Mouse (Mus musculus): ENCODE measurements around the gene Abcb6. TPM values are rescaled to one million over a fixed set of nuclear protein-coding genes. Genes with fewer than 3 reads are reported as not detected.

Abcb6 gene
- polyA plus RNA-seq (2012; rRNA removed) = 34.5 and 41.1 TPM in 2 replicates

GRCm38 (mm10) chr1:75180105-75180590 lies at the start of gene Abcb6:
Gene Abcb6 (minus strand): TSS chr1:75180392.

DNA sequence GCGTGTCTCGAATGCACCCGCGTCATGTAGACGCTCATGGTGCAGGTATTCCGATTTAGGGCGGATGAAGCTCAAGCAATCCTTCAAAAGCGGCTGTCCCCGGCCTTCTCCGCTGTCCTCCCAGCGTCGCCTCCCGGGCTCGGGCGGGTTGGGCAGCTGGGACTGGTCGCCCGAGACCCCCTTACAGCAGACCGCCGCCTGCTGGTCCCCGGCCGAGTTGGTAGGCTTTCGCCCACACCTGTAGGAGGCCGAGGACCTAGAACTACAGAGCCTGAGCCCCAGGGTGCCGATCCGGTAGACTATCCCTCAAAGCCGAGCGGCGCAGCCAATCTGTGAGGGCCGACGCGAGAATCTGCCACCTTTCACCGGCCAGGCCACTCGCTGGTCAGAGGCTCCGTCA lies 39.3 kb upstream of the Abcb6 start, which contains the start of gene Tuba4a:
Gene Tuba4a (minus strand): TSS at position 335 of the 400 bp plus-strand sequence.

GRCm38 (mm10) chr1:75210136-75211087 lies 30.2 kb upstream of the Abcb6 start, which contains the start of the genes Glb1l and Stk16:
Gene Glb1l (minus strand): TSS chr1:75210813.
Gene Stk16 (plus strand): TSS chr1:75210838.

DNA sequence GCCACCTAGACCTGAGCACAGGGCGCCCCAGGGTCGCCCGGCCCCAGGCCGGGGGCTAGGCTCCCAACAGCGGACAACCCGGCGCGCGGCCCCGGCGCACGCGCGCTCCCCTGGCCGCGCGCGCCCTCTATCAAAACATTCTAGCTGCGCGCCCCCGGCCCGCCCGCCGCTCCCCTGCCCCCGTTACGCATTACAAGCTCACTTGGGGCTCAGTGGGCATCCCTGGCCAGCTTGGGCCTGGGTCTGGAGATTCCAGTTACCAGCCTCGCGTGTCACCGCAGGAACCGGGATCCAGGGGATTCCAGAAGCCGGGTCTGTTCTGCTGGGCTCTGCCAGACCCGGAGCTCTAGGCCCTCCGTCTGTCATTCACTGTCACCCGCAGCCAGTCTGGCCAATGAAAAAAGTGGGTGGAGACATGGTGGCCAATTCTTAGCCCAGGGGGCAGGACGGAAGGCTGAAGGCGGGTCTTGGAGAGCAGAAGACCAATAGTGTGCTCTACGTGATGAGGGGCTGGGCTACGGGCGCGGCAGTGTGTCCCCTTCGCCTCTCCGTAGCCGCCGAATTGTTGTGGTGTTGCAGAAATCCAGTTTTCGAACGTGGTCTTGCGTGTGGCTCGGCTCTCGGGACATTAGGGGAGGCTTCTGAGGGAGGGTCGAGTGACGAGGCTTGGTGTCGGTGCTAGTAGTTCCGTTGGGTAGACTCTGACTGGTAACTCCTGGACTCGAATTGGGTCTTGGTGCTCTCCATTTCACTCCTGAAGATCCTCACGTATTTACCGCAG lies 11.6 kb upstream of the Abcb6 start, which contains the start of the genes Ankzf1 and Atg9a:
Gene Ankzf1 (plus strand): TSS at position 530 of the 781 bp plus-strand sequence.
Gene Atg9a (minus strand): TSS at position 575 of the 781 bp plus-strand sequence.

DNA sequence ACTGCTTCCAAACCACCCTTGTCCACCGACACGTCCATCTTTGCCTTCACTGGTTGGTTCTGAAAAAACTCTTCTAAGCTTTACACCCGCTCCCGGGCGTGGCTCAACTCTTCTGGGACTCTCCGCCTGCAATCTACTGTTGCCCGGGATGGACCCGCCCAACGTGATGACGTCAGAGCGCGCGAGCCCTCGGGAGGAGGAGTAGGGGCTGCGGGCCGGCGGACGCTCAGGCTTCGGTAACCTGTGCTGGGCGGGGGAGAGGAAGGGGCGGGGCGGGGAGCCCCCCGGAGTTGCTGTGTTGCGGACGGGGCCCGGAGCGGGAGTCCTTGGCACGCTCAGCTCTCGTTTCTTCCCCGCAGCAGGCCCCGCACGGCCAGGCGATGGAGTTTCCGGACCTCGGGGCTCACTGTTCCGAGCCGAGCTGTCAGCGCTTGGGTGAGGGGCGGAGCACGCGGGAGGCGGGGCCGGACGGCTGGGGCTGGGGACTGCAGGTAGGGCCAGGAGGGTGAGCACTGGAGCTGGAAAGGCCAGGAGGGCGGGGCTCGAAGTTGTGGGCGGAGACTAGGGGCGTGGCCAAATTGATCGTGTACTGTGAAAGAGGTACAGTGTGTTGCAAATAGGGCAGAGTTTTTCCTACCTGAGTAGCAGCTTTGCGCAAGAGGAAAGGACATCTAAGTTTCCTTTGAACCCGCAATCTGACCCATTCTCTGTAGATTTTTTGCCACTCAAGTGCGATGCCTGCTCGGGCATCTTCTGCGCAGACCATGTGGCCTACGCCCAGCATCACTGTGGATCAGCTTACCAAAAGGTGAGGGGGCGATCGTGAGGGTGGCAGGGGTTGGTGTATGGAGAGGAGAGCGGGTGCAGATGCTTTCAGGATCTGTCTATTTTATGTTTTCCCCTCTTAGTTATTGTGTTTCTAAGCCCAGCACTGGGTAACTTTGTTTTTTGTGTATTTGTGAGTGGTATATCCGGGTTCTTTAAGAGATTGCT lies 11.4 kb downstream of the Abcb6 start, which contains the start of gene Zfand2b:
Gene Zfand2b (plus strand): TSS at position 175 of the 993 bp plus-strand sequence.

DNA sequence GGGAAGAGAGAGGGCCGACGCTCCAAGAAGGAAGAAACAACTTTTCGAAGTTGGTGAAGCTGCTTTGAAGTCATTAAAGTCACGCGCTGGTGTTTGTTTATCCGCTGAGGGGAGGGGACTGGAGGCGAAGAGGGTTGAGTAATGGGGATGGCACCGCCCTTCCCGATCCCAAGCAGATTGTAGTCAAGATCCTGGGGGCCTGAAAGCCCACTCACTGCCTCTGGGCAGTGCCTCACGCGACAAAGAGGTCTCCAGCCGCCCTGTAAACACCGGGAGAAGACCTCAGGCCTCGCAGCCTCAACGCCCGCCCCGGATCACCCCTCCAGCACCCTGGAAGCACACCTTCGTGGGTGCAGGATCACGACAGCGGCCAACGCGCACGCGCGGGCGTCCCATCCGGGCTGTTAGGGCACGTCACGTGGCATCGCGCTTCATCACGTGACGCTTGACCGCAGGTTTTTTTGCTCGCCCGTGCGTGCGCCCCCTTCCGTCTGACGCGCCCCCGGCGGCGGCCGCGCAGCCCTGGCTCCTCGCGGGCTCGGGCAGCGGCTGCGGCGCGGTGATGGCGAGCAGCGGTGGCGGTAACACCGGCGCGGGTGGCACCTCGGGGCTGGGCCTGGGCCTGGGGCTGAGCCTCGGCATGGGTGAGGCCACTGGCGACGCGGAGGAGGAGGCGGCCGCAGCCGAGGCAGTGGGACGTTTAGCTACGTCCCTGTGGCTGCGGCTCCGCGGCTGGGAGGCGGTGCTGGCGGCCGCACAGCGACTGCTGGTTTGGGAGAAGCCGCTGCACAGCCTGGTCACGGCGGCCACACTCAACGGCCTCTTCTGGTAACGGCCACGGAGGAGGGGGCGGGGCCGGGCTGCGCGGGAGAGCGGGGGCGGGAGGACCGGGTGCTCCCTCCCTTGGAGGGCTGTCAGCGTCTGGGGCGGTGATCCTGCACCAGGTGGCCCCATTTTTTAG lies 37.6 kb downstream of the Abcb6 start, which contains the start of the genes Cnppd1 and Retreg2:
Gene Cnppd1 (minus strand): TSS at position 411 of the 961 bp plus-strand sequence.
Gene Retreg2 (plus strand): TSS at position 478 of the 961 bp plus-strand sequence.

DNA sequence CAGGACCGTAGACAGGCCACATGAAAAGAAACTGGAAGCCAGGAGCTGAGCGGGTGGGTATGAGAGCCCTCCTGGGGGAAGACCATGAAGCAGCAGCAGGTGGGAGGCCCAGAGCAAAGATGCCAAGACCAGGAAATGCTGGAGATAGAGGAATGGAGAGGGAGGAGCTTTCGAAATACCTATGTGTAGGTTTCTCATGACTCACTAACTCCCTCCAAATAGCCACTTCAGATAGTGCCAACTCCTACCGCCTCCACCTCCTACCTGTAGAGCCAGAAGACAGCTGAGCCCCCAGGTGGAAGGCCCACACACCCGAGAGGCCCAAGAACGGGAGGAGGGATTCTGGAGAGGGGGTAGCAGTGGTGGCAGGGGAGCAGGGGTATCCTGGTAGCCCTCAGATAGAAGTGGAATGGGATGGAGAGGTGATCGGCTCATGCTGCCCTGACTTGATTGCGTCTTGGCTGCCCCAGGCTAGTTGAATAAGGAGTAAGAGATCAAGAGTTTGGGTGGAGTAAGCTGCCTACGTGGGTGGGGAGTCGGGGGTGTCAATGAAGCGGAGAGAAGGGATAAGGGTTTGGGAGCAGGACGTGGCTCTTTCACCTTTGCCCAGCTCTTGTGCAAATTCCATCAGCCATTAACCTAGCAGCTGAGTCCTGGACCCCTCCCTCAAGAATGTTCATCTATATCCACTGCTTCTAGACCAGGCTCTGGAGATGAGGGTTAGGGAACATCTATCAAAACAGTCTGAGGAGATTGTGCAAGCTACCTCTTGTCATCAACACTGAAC lies 46.6 kb downstream of the Abcb6 start, which contains the start of gene Slc23a3:
Gene Slc23a3 (minus strand): TSS at position 470 of the 787 bp plus-strand sequence.

GRCm38 (mm10) chr1:75124346-75125321 lies 55.6 kb downstream of the Abcb6 start, which contains the start of gene Nhej1:
Gene Nhej1 (minus strand): TSS chr1:75125200.

Other genes with a start within 250 kb of the Abcb6 start
- gene Cfap65, start 244.8 kb downstream of the Abcb6 start, polyA plus RNA-seq (2012; rRNA removed) = under 0.01 TPM in 1 of 2 replicates, not detected in the other
- 2.3 and 2.6 TPM in 2 replicates for gene Ihh, start 228.7 kb downstream of the Abcb6 start, polyA plus RNA-seq (2012; rRNA removed)
- gene Nhej1, start 55.2 kb downstream of the Abcb6 start, polyA plus RNA-seq (2012; rRNA removed) = 1.7 and 1.8 TPM in 2 replicates
- gene Slc23a3, start 46.5 kb downstream of the Abcb6 start, polyA plus RNA-seq (2012; rRNA removed) = 0.96 and 1.4 TPM in 2 replicates
- 30.8 and 36.1 TPM in 2 replicates for gene Cnppd1, start 37.7 kb downstream of the Abcb6 start, polyA plus RNA-seq (2012; rRNA removed)
- 49.3 and 56.0 TPM in 2 replicates for gene Retreg2, start 37.6 kb downstream of the Abcb6 start, polyA plus RNA-seq (2012; rRNA removed)
- gene Zfand2b, start 11.7 kb downstream of the Abcb6 start, polyA plus RNA-seq (2012; rRNA removed) = 34.6 and 37.6 TPM in 2 replicates
- 8.0 and 8.3 TPM in 2 replicates for gene Ankzf1, start 11.8 kb upstream of the Abcb6 start, polyA plus RNA-seq (2012; rRNA removed)
- gene Atg9a, start 11.8 kb upstream of the Abcb6 start, polyA plus RNA-seq (2012; rRNA removed) = 15.8 and 16.8 TPM in 2 replicates
- 4.6 and 4.7 TPM in 2 replicates for gene Glb1l, start 30.4 kb upstream of the Abcb6 start, polyA plus RNA-seq (2012; rRNA removed)
- gene Stk16, start 30.4 kb upstream of the Abcb6 start, polyA plus RNA-seq (2012; rRNA removed) = 81.9 and 89.8 TPM in 2 replicates
- 98.6 and 185 TPM in 2 replicates for gene Tuba4a, start 39.5 kb upstream of the Abcb6 start, polyA plus RNA-seq (2012; rRNA removed)
- not detected in 2 replicates for gene A630095N17Rik, start 51.7 kb upstream of the Abcb6 start, polyA plus RNA-seq (2012; rRNA removed)
- 17.4 and 23.0 TPM in 2 replicates for gene Dnajb2, start 56.0 kb upstream of the Abcb6 start, polyA plus RNA-seq (2012; rRNA removed)
- 0.14 and 0.23 TPM in 2 replicates for gene Ptprn, start 84.1 kb upstream of the Abcb6 start, polyA plus RNA-seq (2012; rRNA removed)
- not detected in 2 replicates for gene Resp18, start 98.0 kb upstream of the Abcb6 start, polyA plus RNA-seq (2012; rRNA removed)
- 32.9 and 37.6 TPM in 2 replicates for gene Dnpep, start 137.6 kb upstream of the Abcb6 start, polyA plus RNA-seq (2012; rRNA removed)
- gene Des, start 179.9 kb upstream of the Abcb6 start, polyA plus RNA-seq (2012; rRNA removed) = 1.1 and 2.3 TPM in 2 replicates
- 6.7 and 7.5 TPM in 2 replicates for gene Speg, start 194.9 kb upstream of the Abcb6 start, polyA plus RNA-seq (2012; rRNA removed)